Mouse (Mus musculus) heart, adult 18-20 months (tissue): Measurements from ENCODE around the gene Manbal. TPM values are rescaled to one million over a fixed set of nuclear protein-coding genes. Genes with fewer than 3 reads are reported as not detected.

Source experiments
- DNase-seq, 2 experiments: peaks; one replicate each; pipeline ENCODE4 v3.0.0; 2021 to 2022; ENCODE audit warnings: mixed read lengths in 1 of 2
- long read RNA-seq, 2 experiments: library from polyadenylated mRNA; stranded (forward); transcript quantifications; one replicate each; pipeline ENCODE4 v2.0.0; 2021
- total RNA-seq, 2 experiments: library from RNA; stranded (reverse); gene quantifications; 2 replicates each; pipeline ENCODE4 v1.2.3; 2021

The Manbal gene
- total RNA-seq: 10 to 100 TPM; 19.4 to 21.1 TPM
- long read RNA-seq, experiment 1, transcript Manbal-201 (3 exons, 1,107 nt): major isoform, 21 of 34 reads
- long read RNA-seq, experiment 1, partial matches to known transcripts: 9 of 34 reads
- long read RNA-seq, experiment 1, other reads (novel, unspliced or antisense): 4 of 34 reads
- long read RNA-seq, experiment 2, transcript Manbal-201 (3 exons, 1,107 nt): major isoform, 12 of 24 reads
- long read RNA-seq, experiment 2, partial matches to known transcripts: 11 of 24 reads
- long read RNA-seq, experiment 2, other reads (novel, unspliced or antisense): 1 of 24 reads

DNA sequence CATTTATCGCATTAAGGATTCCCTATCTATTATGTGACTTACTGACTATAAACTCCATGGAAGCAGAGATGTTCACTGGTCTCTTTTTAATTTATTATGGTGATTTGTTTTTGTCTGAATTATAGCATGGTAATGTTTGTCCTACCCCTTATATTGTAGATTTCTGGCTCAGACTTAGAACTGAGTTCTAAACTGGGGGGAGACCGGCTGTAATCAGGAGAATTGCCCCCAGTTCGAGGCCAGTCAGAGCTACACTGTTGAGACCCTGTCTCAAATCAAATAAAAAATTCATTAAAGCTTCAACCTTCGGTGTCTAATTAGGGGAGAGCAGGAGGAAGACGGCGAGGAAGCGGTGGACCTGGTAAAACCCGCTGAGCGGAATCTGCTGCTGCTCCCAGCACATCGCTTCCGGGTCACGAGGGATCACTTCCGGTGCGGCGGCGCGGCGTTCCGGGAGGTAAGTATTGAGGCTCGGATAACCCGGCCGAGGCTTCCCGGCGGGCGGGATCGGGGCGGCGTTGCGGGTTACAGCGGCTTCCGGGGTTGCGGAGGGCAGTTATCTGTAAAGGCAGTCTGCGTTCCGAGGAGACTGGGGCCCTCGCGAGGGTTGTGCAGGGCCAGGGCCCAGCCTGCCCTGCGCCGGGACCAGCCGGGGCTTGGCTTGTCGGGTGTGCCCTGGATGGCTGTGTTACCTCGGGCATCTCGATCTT, at the start of gene Manbal:
TSS of gene Manbal (plus strand) at position 411 of the 710 bp plus-strand sequence.
- peak; percentile 96 to 98 for DNase-seq

DNA sequence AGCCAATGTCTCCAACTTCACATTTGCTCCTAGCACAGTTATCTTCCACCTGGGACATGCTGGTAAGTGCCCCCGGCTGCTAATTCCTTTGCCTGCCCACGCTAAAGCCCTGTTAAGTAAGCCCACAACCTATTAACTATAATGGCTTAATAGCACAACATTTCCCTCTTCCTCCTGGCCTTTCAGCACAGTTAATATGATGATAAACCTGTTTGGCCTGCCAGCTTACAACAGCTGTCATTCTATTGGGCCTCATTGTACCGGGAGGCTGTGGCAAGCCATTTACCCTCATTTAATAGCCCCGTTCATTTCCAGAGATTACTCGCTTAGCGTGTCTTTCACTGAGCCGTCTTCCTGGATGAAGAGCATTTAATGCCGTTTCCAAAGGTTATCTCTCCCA, 47.3 kb upstream of the Manbal start:
- DNase-seq: no peak

- no peak for DNase-seq
Measured at GRCm38 (mm10) chr2:157320886-157321285, 46.5 kb upstream of the Manbal start.

- DNase-seq: no peak
Measured at GRCm38 (mm10) chr2:157322029-157322766, 45.2 kb upstream of the Manbal start.

DNA sequence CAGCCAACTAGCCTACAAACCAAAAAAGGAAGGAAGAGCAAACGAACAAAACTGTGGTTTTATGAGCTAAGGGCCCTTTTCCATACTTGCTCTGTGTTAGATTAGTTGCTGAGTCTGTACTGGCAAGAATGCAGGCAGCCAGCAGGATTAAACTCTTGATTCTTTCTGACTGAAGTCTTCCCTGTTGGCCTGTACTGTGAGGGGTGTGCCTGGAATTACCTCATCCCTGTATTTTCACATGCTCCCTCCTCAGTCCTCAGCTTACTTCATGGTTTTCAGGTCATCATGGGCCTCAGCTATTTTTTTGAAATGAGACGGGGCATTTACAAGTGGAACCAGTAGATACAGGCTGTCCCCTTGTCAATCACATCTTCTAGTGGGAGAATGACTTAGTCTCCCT, 42.2 kb upstream of the Manbal start:
- DNase-seq: peak in 1 of 2 experiments; percentile 12

DNA sequence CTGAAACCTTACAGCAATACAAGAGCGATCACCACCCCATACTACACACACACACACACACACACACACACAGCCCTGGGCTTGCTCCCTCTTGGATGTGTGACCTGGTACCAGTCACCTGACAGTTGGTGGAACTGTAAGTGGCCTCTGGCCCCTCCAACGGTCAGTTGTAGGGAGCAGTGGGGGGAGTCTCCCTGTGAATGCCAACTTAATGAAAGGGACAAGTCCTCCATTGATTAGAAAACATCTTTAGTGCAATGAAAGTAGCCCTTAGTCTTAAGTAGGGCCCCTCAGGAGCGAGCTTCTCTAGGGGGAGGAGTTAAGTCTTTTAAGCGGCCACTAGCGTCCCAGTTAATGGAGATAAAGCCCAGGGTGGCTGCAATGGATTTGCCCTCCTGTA, 39.3 kb upstream of the Manbal start:
- DNase-seq: no peak

- no peak for DNase-seq
Measured at GRCm38 (mm10) chr2:157328570-157328969, 38.8 kb upstream of the Manbal start.

DNA sequence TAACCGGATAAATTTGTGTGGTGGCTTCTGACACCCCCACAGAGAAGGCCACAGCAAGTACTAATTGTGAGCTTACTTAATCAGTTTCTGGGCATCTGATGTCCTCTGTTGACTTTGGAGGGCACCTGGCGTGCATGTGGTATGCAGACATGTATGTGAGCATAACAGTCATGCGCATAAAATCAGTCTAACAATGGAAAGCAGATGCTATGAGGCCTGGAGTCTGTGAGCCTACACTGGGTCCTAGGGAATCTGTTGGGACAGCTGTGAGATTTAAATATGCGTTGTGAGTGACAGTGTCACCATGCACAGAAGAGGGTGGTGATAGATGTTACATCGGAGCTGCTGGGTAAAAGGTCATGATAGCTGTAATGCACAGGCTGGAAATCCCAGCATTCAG, 35.3 kb upstream of the Manbal start:
- DNase-seq: no peak

DNA sequence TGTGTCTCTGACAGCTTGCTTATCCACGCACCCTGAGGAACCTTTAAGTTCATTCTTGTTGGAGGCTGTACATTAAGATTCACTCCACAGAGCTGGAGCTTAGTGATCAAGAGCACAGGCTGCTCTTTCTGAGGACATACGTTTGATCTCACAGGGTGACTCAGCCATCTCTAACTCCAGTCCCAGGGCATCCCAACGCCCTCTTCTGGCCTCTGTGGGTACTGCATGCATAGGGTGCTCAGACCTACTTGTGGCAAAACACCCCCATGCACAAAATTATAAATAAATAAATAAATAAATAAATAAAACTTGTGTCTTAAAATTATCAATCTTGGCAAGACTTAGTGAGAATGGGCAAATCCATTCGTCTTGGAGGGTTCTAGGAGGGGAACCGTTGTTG, 28.7 kb upstream of the Manbal start:
- peak; percentile 15 to 65 for DNase-seq

DNA sequence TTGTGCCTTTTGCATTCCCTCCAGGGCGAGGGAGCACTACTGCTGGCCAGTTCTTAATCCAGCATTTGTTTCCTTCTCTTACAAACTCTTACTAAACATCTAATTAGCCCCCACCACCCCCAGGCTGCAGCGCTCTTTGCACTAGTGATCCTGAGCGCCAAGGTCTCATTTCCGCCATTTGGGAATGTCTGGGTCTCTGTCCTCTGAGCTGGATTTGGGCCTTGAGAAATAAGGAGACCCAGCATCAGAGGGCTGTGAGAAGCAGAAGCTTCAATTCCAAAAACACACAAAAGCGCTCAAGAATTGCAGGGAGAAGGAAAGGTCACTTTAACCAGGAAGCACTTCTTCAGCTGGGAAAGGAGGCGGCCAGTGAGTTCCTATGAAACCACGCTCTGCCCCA, 27.9 kb upstream of the Manbal start:
- no peak for DNase-seq

GRCm38 (mm10) chr2:157340221-157340741, 27.1 kb upstream of the Manbal start:
- peak; percentile 38 to 45 for DNase-seq

GRCm38 (mm10) chr2:157341554-157342270, 25.7 kb upstream of the Manbal start:
- peak; percentile 42 to 79 for DNase-seq

DNA sequence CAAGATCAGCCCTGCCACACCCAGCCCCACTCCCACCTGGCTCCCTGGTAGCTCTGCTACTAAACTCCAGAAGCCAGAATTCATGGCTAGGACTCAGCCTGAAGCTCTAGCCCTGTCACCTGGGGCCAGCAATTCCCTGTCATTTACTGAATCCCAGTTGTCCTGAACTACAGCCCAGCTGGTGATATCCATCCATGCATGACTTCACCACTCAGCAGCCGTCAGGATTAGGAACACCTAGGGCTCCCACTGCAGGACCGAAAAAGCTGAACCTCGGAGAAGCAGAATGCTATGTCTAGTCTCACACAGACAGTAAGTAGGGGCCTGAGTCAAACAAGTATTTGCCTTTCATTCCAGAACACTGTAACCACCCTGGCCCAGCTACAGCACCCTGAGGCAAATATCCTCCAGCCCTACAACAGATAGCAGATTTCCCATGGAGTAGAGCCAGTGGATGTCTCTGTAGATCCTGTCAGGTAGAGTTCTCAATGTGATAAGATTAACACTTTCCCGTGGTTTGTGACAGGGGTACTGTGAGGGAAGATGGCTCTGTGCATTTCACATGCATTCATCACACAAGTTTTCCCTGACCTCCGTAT, 25.0 kb upstream of the Manbal start:
- DNase-seq: no peak

GRCm38 (mm10) chr2:157343337-157343736, 24.1 kb upstream of the Manbal start:
- DNase-seq: no peak

DNA sequence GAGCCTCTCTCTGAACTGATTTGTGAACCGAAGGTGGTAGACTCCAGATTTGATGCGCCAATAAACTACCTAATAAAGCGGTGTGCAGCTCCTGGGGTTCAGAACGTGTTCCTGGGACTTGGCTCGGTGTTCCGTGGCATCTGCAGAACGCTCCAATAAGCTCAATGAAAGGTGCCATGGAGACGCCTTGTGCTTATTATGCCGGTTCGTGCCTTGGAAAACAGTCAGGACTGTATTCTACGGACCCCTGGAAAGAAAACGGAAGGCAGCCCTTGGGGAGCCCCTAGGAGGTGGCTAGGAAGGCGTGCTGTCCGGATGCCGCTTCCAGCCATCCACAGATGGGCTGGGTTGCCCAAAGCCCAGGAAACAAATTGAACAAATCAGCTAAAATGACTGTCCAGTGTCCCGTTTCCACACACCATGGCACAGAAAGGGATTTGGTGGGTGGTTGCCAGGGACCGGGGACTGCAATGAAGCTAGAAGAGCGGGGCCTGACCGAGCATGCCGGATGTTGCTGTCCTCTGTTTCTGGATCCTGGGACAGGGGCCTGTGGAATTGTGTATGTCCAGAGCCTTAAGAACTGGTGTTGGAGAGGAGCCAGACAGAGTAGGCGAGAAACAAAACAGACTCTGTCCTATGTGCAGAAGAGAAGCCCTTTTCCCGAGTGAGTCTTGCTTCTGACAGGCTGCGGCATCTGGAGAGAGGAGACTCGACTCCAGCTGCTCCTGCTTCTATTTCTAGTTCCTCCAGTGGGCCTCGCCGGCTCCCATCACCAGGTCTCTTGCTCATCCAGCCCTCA, 19.8 kb upstream of the Manbal start, which contains the start of gene Ghrh:
TSS of gene Ghrh (minus strand) at position 146 of the 799 bp plus-strand sequence.
- DNase-seq: peak; percentile 6 to 45

DNA sequence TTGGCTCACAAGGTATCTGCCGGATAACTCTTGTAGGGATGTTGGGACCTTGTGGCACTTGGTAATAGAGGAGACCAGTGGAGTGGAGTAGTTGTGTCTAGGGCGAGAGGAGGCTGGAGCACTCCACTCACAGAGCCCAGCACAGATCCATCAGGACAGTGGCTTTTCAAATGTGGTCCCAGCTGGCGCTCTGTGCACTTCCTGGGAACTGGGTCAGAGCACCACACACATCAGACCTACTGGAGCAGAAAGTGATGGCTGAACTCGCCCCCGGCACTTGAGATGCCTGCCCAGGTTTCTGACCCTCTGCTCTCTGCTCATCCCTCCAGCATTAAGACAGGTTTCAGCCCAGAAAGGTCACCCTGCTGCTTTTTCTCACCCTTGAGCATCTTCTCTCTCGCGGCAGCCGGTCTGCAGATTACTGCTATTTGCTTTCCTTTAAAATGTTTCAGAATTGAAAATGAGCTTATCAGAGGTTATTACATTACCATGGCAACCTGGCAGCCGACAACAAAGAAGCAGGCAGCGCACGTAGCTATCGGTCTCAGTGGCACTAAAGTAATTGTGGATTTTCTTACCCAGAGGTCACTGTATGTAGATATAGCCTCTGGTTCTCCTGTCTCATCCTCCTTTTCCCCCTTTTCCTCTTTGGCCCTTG, 18.1 kb upstream of the Manbal start:
- DNase-seq: no peak

- DNase-seq: no peak
Measured at GRCm38 (mm10) chr2:157353183-157353582, 14.2 kb upstream of the Manbal start.

GRCm38 (mm10) chr2:157354106-157354505, 13.3 kb upstream of the Manbal start:
- no peak for DNase-seq

GRCm38 (mm10) chr2:157360028-157360427, 7.4 kb upstream of the Manbal start:
- DNase-seq: no peak

DNA sequence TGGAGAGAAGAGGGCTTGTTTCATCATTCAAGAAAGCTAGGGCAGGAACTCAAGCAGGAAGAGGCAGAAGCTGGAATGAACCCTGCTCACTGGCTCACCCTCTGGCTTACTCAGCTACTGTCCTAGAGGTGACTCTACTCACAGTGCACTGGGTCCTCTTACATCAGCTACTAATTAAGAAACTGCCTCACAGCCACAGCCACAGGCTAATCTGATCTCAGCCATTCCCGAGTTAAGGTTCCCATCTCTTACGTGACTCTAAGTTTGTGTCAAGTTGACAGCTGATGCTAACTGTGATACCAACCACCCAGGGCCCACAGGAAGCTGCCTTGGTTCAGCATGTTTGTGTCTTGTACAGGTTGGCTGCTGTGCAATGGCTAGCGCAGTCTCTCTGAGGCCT, 4.4 kb upstream of the Manbal start:
- no peak for DNase-seq
